Mouse (Mus musculus): ENCODE measurements around the gene Map3k5.

GRCm38 (mm10) chr10:20091416-20091815 lies 157.1 kb downstream of the Map3k5 start:
- TF ChIP-seq EP300 (IDR thresholded peaks at IDR 0.05) = no peak
- no peak for TF ChIP-seq CTCF (IDR thresholded peaks at IDR 0.05)
